Mouse (Mus musculus) macrophage (primary cell): ENCODE measurements around the gene 4933405L10Rik. TPM values are rescaled to one million over a fixed set of nuclear protein-coding genes. Genes with fewer than 3 reads are reported as not detected.

Source experiments
- H3K27ac ChIP-seq: fragments of 350-480 bp; formaldehyde crosslinking; 2 replicates; pipeline ENCODE4 v1.9.0; 2021
- H3K36me3 ChIP-seq: fragments of 350-480 bp; formaldehyde crosslinking; 2 replicates; pipeline ENCODE4 v1.9.0; 2021; ENCODE audit errors: inconsistent target
- H3K4me3 ChIP-seq: fragments of 350-480 bp; formaldehyde crosslinking; 2 replicates; pipeline ENCODE4 v1.9.0; 2021; ENCODE audit errors: inconsistent target
- H3K79me2 ChIP-seq: fragments of 350-480 bp; formaldehyde crosslinking; 2 replicates; pipeline ENCODE4 v1.9.0; 2021; ENCODE audit errors: inconsistent target
- WGBS: methylation state at CpG from one replicate; pipeline ENCODE4 v1.1.7; 2026; ENCODE audit warnings: inconsistent platforms; ENCODE audit not compliant: missing documents; 5-methylcytosine and 5-hydroxymethylcytosine counted together
- polyA plus RNA-seq: library from polyadenylated mRNA; stranded (reverse); fragments of 250-400 nt; gene quantifications from 3 replicates; pipeline ENCODE4 v1.2.4, GENCODE M21; 2018; ENCODE audit warnings: inconsistent platforms

4933405L10Rik gene
- polyA plus RNA-seq, 1 experiment from 2014 or later: not detected

DNA sequence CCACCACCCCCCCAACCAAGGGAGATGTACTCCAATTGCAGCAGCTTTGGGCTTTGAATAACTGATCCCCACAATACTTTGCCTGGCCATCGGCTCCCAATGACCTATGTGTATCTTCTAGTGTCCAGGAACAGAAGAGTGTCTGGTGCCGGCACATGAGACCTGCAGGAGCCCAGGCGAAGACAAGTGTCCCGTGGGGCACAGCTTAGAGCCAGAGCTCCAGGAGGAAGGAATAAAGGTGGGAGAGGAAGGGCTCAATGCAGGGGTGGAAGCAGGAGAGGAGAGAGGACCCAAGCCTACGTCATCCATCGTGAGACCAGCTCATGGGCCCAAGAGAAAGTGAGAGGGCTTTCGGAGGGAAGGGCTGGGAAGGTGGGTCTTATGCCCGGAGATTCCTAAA, 1.2 kb downstream of the 4933405L10Rik start:
- Histone ChIP-seq H3K79me2 (no peaks in the 10 kb centered on the region), H3K4me3 (no peak overlapping the region), H3K27ac (no peak overlapping the region), H3K36me3 (no peaks in the 10 kb centered on the region)
- WGBS: 86% methylated on average over 7 of the region's 8 CpGs

DNA sequence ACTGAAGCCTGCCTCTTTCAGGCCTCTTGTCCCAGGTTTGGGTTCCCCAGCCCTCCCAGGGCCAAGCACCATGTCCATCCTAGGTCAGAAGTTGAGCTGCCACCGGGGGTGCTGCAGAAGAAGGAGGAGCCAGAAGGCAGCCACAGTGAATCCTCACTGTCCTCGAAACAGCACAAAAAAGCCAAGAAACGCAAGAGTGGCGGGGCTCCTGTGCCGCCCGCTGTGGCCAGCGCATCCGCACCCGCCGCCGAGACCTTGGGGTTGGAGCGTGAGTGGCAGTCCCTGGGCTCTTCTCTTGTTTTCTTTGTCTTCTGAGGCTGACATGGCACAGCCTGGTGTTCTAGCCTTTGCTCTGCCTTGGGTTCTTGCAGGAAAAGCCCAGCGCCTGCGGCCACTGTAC, 1.9 kb downstream of the 4933405L10Rik start:
- Histone ChIP-seq H3K36me3 (no peaks in the 10 kb centered on the region), H3K79me2 (no peaks in the 10 kb centered on the region), H3K4me3 (no peak overlapping the region), H3K27ac (no peak overlapping the region)
- 93% methylated on average over 14 of the region's 14 CpGs for WGBS

GRCm38 (mm10) chr8:105712286-105712685, 4.8 kb downstream of the 4933405L10Rik start:
- WGBS: 90% methylated on average over 3 of the region's 3 CpGs
- no peak overlapping the region for H3K27ac ChIP-seq
- H3K79me2 ChIP-seq: no peaks in the 10 kb centered on the region

GRCm38 (mm10) chr8:105714139-105714538, 6.7 kb downstream of the 4933405L10Rik start:
- Histone ChIP-seq H3K36me3 (no peaks in the 10 kb centered on the region), H3K4me3 (no peak overlapping the region), H3K27ac (no peak overlapping the region), H3K79me2 (no peaks in the 10 kb centered on the region)
- WGBS: 3% methylated on average over 3 of the region's 3 CpGs

More at GRCm38 (mm10) chr8:105712286-105712685, 4.8 kb downstream of the 4933405L10Rik start:
- H3K4me3 ChIP-seq: no peak overlapping the region
- H3K36me3 ChIP-seq: no peaks in the 10 kb centered on the region

- 9% methylated on average over 6 of the region's 6 CpGs for WGBS
- Histone ChIP-seq H3K27ac (no peak overlapping the region), H3K36me3 (no peaks in the 10 kb centered on the region), H3K79me2 (no peaks in the 10 kb centered on the region), H3K4me3 (no peak overlapping the region)
Observed at GRCm38 (mm10) chr8:105715042-105715441, 7.6 kb downstream of the 4933405L10Rik start.

GRCm38 (mm10) chr8:105716302-105716945, 9.0 kb downstream of the 4933405L10Rik start:
- Histone ChIP-seq H3K27ac (no peak overlapping the region), H3K36me3 (no peaks in the 10 kb centered on the region), H3K4me3 (no peak overlapping the region), H3K79me2 (no peaks in the 10 kb centered on the region)
- 94% methylated on average over 15 of the region's 15 CpGs for WGBS

DNA sequence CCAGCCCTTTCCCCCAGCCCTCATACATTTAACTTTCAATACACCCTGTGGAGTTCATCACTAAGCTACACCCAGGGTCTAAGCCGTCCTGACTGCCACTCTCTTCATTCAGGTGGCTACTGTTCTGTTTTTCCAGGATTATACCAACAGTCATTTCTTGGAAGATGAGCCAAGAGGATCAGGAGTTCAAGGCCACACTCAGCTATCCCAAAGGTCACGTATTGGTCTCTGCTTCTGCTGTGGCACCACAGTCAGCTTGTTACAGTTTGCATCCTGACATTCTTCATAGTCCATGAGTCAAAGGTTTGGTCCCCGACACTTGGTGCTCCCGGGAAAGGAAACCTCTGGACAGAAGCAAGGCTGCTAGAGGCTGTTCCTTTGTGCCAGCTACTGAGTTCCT, 12.2 kb downstream of the 4933405L10Rik start:
- no peaks in the 10 kb centered on the region for H3K79me2 ChIP-seq
- no peak overlapping the region for H3K4me3 ChIP-seq
- no peaks in the 10 kb centered on the region for H3K36me3 ChIP-seq
- WGBS: 89% methylated on average over 4 of the region's 4 CpGs
- H3K27ac ChIP-seq: no peak overlapping the region

- WGBS: 96% methylated on average over 9 of the region's 9 CpGs
- Histone ChIP-seq H3K36me3 (no peaks in the 10 kb centered on the region), H3K27ac (no peak overlapping the region), H3K79me2 (no peaks in the 10 kb centered on the region), H3K4me3 (no peak overlapping the region)
Observed at GRCm38 (mm10) chr8:105722861-105723260, 15.4 kb downstream of the 4933405L10Rik start.

GRCm38 (mm10) chr8:105725726-105726125, 18.3 kb downstream of the 4933405L10Rik start:
- Histone ChIP-seq H3K27ac (no peak overlapping the region), H3K4me3 (no peak overlapping the region), H3K36me3 (no peaks in the 10 kb centered on the region), H3K79me2 (no peaks in the 10 kb centered on the region)
- WGBS: 94% methylated on average over 5 of the region's 5 CpGs

DNA sequence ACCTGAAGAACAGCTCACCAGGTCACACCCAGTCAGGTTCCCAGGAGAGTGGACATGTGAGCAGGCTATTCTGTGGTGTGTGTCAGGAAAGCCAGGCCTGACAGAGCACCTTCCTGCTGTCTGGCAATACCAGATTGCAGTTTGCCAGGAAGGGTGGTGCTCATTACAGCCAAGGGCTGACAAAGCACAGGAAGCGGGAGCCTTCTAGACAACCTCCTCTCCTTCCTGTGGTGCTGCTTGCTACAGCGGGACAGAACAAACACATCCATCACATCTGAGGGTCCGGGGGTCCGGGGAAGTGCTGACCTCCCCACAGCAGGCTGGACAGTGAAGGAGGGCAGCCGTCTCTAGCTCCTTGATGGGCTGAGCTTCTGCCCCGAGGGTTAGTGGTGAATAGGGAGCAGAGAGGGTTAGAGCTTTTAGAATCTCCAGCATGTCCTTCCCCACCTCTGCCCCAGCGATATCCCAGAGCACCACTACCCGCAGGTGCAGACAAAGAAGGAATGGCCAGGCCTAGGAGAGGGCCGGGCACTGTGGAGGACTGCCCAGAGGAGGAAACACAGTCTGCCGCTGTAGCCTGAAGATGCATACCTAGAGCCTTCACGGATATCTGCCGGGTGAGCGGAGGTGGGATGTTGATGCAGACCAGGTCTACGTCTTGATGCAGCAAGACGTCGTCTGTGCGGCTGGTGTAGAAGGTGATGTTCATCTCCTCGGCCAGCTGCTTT, 20.1 kb downstream of the 4933405L10Rik start:
- WGBS: 59% methylated on average over 18 of the region's 18 CpGs
- H3K27ac ChIP-seq: no peak overlapping the region

DNA sequence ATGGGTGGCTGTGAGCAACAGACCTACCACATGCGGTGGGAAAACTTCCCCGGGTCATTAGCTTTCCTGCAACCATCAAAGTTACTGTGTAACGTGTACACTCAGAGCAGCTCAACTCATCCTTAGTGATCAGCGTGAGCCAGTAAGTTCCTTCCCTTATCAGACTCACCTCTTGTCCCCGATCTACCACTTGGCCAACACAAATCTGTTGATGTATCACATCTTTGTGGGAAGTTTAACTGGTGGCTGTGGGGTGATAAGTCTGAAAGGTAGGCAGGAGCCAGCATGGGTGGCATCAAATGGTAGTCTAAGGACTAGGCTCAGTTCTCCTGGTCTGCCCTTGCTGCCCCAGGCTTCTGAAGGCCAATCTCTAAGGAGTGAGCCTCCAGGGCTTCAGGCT, 24.7 kb downstream of the 4933405L10Rik start:
- no peaks in the 10 kb centered on the region for H3K36me3 ChIP-seq
- WGBS: 94% methylated on average over 5 of the region's 5 CpGs
- no peak overlapping the region for H3K4me3 ChIP-seq
- no peaks in the 10 kb centered on the region for H3K79me2 ChIP-seq
- H3K27ac ChIP-seq: no peak overlapping the region

More for the DNA sequence above, 20.1 kb downstream of the 4933405L10Rik start:
- Histone ChIP-seq H3K79me2 (no peaks in the 10 kb centered on the region), H3K36me3 (no peaks in the 10 kb centered on the region), H3K4me3 (no peak overlapping the region)

- Histone ChIP-seq H3K27ac (no peak overlapping the region), H3K4me3 (no peak overlapping the region), H3K79me2 (no peaks in the 10 kb centered on the region), H3K36me3 (no peaks in the 10 kb centered on the region)
- WGBS: 99% methylated on average over 5 of the region's 5 CpGs
Observed at GRCm38 (mm10) chr8:105739216-105739615, 31.8 kb downstream of the 4933405L10Rik start.

- Histone ChIP-seq H3K36me3 (no peaks in the 10 kb centered on the region), H3K79me2 (no peaks in the 10 kb centered on the region), H3K4me3 (no peak overlapping the region), H3K27ac (no peak overlapping the region)
- 98% methylated on average over 4 of the region's 4 CpGs for WGBS
Observed at GRCm38 (mm10) chr8:105743301-105743700, 35.8 kb downstream of the 4933405L10Rik start.

- Histone ChIP-seq H3K4me3 (no peak overlapping the region), H3K27ac (no peak overlapping the region), H3K36me3 (no peaks in the 10 kb centered on the region), H3K79me2 (no peaks in the 10 kb centered on the region)
- WGBS: 69% methylated on average over 10 of the region's 11 CpGs
Observed at GRCm38 (mm10) chr8:105750606-105751005, 43.2 kb downstream of the 4933405L10Rik start.

DNA sequence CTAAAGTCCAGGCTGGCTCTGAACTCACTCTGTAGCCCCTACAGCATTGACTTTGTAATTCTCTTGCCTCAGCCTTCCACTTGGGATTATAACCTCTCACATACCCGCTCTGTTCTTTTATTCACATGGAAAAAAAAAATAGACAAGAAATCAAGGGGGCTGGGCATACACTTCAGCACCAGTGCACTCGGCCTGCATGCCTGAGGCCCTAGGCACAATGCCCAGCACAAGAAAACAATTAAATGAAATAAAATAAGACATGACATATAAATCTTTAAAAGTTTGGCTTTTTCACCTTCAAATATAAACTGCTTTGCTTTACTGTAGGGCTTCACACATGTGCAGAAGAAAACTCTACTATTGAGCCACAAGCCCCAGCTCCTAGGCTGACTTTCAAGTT, 46.5 kb downstream of the 4933405L10Rik start:
- no peak overlapping the region for H3K27ac ChIP-seq
- 91% methylated on average over 2 of the region's 2 CpGs for WGBS
- no peak overlapping the region for H3K4me3 ChIP-seq
- H3K79me2 ChIP-seq: no peaks in the 10 kb centered on the region
- no peaks in the 10 kb centered on the region for H3K36me3 ChIP-seq
